Mouse (Mus musculus) CD8-positive naive resting alpha-beta T cell, adult 2 months (primary cell): ENCODE results near the gene Tnfaip1.
"Not testable (repeated sequence)": the region's sequence is repeated elsewhere in the genome, so short reads cannot be mapped to it uniquely, and the experiment has no call there.

Source experiments
- DNase-seq, 2 experiments: peaks; one replicate each; pipeline ENCODE4 v3.0.0; 2022; ENCODE audit warnings: low read depth in 2 of 2, low spot score in 2 of 2

The Tnfaip1 gene

DNA sequence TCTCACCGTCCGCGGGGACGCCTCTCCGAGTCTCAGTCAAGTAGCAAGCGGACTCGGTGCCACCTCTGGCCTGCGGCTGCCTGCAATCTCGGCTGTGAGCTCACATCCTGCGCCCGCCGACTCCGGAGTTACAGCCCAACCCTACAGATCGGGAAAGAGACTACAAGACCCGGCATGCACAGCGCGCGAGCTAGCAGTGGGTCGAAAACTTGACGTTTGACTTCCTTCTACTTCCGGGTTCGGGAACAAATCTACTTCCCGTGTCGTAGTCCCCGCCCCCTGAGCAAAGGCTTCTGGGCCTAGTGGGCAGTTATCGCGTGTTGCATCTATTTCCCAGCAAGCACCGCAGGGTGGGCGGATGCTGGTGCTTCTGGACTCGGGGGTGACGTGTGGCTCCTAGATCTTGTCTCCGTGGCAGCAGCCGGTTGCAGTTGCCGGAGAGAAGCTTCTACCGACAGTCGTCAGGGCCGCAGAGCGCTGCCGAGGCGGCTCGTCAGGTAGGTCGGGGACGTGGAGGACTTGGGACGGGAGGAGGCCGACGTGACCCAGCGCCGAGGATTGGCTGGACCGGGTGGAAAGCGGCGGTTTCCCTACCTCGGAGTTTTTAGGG is at the start of gene Tnfaip1, which contains the start of gene Ift20:
Gene Tnfaip1, minus strand, starts transcription at position 253 of the 610 bp plus-strand sequence.
Gene Ift20, plus strand, starts transcription at position 282 of the 610 bp plus-strand sequence.
- DNase-seq = peak; percentile 96 to 97

DNA sequence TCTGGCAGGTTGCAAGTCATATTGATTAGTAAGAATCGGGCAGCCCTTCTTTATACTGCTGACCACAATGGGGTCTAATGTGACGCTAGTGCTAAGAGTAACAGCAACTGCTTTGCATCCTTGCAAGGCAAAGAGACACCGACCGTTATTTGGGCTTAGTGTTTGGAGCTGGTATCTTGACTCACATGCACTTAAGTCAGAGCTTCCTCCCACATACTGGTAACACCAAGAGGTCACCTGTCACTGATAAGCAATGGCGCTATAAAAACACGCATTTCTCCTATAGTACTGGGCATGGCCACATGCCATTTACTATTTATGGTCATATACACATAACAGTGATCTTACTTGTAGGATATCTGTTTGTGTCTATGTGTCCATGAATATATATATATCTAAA is 46.7 kb upstream of the Tnfaip1 start:
- DNase-seq = no peak

DNA sequence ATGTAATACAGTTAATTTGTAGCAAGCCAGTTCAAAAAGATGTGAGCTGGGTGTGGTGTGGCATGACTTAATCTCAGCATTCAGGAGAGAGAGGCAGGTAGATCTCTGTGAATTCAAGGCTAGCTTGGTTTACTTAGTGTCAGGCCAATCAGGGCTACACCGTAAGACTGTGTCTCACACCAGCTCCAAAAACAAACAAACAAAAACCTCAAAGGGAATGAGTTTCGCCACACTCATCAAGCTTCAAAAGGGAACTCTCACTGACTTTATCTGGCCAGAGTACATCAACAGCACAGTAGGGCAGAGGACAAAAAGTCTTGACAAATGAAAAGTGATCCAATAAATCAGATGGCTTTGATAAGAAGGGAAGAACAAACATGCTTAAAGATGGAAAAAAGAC is 38.8 kb upstream of the Tnfaip1 start:
- DNase-seq = no peak

DNA sequence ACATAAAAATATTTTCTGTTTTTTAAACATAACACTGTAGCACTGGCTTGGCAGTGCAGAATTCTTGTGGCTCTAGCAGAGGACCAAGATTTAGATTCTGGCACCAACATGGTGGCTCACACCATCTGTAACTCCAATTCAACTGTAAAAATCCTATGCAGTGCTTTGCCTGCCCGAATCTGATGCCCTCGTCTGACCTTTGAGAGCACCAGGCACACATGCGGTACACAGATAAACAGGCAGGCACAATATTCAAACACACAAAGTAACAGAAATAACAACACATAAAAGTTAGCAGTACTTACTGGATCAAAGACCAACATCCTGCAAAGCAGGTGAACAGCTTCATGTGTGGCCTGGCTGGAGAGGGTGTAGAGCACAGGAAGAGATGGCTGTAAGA is 38.4 kb upstream of the Tnfaip1 start:
- DNase-seq = no peak

DNA sequence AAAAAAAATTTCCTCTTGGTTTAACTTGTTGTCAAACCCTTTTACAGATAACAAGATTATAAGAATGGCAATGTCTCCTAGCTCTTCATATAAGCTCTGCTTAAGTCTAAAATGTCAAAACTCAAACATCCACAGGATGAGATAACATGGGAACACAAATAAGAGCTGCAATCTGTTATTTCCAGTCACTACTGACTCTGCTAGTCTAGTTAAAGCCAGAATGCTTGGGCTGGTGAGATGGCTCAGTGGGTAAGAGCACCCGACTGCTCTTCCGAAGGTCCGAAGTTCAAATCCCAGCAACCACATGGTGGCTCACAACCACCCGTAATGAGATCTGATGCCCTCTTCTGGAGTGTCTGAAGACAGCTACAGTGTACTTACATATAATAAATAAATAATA is 37.9 kb upstream of the Tnfaip1 start:
- DNase-seq = not testable (repeated sequence)

DNA sequence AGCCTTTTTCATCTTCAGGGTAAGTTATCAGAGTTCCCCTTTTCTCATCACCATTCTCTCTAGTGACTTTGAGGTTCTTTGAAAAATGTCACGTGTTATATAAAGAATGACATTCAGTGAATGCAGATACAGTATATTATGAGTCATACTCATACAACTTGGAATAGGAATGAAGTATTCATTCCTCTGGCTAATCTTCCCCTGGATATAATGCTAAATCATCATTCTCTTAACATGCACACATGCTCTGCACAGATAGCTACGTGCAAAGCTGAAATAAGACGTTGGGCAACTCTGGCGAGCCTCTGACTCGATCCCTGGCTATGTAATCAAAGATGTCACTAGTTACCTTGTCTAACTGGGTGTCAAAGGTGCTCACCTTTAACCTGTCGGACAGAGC is 35.7 kb upstream of the Tnfaip1 start:
- DNase-seq = no peak

DNA sequence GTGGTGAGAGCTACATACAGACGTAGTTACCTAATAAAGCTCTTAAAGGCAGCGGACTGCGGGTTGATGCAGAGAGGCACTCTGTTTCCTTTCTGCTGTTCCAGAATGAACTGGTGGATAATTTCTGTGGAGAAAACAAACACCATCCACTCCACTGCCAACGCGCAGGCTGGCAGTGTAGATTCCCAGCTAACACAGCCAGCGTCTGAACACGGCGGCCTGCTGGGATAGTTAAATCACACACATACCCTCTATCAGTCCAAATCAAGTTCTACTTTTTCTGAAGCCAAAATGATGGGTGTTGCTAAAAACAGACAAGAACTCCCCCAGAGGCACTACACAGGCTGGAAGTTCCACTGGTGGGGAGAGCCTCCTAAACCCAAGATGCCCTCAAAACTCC is 35.3 kb upstream of the Tnfaip1 start:
- no peak for DNase-seq

DNA sequence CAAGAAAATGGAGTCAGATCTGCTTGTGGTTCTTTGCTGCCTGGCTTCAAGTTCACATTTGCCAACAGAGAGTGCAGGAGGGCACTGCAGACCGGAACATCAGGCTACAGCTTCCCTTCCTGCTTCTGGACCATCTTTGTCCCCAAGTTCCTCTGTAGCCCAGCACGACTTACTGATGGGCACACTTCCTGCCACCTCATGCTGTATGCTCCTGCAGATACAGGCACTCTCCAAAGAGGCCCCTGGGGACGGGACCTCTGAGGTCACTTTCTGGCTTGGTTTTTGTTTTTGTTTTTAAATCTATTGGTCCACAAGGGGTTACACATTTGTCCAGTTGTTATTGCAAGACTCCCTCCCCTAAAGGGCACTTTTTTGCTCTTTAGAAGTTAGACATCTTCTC is 33.7 kb upstream of the Tnfaip1 start:
- no peak for DNase-seq

DNA sequence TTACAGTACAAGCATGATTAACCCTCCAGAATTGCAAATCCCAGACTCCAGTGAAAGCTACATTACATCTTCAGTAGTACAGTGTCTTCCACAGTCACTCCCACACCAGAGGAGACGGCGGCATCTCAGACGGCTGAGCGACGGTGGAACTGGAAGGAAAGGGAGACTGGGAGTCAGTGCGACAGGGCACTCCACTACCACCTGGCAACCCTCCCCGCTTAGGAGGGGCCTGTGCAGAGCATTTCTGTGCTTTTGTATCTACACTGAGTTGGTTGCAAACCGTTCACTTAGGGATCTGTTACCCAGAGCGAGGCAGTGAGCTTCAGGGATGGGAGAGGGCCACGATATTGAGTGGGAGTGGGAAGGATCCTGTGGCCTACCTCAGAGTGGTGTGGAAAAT is 32.7 kb upstream of the Tnfaip1 start:
- DNase-seq = no peak

DNA sequence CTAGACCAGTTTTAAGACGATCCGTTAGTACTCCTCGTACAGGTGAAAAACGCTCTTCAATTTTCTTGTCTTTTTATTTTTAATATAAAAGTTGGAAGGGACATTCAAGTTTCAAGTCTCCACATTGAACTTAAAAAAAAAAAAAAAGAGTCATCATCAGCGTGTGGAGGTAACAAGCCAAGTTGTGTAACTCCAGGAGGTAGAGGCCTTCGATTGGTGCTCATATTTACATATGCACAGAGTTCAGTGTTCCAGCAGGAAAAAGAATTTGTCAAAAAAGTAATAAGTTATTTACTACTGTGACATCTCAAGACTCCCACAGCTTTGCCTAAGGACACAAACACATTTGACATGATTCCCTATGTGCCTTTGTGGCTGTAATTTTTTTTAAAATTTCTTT is 31.5 kb upstream of the Tnfaip1 start:
- no peak for DNase-seq

DNA sequence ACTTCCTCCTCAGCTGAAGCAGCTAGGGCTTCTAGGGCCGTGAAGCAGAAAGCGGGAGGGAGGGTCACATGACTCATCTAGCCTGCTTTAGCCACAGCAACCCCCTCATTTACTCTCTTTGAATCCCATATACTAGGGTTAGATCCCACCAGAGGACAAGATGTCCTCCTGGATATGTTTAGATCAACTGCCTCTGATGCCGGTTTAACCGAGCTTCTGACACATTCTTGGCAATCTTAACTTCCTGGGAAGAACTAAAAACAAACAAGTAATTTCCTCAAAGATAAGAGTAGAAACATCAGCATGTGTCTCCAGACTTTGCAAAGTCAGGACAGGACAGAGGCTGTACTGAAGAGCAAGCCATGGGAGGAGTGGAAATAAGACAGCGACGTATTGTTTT is 30.6 kb upstream of the Tnfaip1 start:
- DNase-seq = no peak

DNA sequence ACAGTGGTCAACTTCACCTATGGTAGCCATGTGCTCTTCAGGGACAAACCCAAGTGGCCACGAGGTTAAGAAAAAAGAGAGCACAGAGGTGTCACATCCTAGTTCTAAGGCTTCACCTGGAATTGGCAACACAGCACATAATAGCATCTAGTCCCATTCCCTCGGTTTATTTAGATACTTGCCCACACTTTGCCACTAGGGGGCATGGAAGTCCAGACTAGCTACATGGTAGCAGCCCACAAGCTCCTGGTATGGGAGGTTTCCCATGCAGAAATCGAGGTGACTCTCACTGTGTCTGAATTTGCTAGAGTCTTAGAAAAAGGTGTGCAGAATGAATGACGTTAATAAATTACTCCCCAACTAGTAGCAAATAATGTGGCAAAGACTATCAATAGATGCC is 24.3 kb upstream of the Tnfaip1 start:
- peak; percentile 52 to 69 for DNase-seq

DNA sequence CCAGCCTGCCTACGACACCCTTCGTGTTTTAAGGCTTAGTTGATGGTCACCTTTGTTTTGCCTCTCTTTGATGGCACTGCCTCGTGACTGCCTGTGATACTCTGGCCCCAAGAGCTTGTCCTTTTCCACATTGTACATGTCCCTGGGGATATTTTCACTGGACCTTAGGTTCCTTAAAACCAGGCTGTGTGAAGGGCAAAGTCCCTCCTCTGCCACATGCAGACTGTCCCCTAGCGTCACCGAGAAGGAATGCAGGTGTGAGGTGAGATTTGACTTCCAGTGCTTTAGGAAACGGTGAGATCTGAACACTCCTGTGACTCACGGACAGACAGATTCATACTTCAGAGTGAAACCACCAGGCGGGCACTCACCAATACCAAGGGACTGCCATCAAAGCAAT is 21.1 kb upstream of the Tnfaip1 start:
- DNase-seq = no peak

DNA sequence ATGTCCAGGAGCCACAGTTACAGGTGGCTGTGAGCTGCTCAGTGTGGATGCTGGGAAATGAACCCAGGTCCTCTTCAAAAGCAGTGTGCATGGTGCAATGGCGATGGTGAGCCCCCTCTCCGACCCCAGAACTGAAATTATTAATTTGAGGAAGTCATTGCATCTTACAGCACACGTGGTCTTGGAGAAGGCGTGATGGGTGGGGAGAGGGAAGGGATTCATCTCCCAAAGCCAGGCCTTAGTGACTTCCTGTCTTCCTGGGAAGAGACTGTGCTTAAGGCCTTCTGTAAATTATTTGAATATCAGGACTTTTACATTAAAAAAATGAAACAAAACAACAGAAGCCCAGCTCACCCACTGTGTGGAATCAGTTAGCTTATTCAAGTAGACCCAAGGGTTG is 19.9 kb upstream of the Tnfaip1 start:
- no peak for DNase-seq

DNA sequence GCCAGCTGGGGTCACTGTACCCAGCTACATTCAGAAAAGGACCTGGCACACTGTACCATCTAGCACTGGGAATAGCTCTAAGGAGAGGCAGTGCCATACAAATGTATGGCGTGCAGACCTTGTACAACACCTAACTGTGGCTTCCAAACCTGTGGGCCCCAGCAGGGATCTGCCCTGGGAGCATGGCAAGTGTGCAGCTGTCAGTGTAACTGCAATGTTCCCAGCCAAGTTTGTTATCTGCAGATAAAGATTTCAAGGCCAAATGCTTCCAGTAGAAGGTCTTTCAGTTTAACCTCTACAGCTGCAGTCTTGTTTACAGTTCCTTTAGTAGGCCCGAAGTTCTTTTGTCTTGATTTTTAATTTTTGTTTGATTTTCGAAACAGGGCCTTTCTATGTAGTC is 19.5 kb upstream of the Tnfaip1 start:
- no peak for DNase-seq

DNA sequence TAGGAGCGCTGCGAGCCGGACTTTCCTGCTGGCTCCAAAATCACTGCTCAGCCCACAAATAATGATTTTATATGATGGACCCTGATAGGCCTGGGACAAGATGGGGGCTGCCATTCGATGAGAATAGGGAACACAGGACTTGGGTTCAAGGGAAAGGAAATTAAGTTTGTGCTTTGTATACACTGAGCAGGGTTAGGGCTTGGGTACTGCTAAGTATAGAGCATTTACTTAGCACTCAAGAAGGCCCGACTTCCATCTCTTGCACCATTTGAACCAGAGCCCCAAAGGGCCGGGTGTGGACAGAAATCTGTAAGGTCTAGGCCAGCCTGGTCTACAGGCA is 14.9 kb upstream of the Tnfaip1 start:
- DNase-seq = no peak

DNA sequence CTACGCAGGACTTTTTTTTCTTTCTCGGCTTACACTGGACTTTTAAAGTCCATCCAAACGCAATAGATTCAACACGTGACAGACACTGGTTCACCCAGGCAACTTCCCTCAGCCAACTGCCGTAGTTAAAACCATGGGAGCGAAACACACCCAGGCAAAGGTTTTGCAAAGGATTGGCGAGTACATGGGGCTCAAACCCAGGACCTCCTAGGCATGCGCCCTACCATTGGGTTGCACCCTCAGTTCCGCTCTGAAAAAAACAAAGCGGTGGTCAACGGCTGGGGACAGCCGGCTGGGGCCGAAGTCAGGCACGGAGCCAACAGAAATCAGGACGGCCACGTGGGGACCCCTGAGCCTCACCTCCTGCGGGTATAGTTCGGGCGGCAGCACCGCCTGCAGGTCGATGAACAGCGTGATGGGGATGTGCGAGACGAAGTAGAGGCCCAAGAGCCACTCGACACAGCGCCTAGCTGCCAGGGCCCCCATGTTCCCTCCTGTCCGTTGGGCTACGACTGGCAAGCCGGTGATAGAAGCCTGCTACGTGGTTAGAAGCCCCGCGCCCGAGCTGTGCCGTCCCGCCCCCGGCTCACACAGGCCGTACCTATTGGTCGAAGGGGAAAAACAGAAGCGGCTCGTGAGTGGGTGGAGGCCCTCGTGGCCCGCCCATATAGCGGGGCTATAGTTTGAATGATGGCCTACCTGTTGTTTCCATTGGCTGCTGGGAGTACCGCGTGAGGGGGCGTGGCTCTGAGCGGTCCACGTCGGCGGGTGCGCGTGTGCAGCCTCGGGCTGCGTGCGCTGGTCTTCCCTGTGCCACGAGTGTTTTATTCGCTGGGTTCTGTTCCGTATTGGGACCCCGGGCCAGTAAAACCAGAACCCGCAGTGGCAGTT is 14.3 kb upstream of the Tnfaip1 start, which contains the start of gene Tmem97:
Gene Tmem97, minus strand, starts transcription at position 610 of the 891 bp plus-strand sequence.
- peak; percentile 87 to 92 for DNase-seq

DNA sequence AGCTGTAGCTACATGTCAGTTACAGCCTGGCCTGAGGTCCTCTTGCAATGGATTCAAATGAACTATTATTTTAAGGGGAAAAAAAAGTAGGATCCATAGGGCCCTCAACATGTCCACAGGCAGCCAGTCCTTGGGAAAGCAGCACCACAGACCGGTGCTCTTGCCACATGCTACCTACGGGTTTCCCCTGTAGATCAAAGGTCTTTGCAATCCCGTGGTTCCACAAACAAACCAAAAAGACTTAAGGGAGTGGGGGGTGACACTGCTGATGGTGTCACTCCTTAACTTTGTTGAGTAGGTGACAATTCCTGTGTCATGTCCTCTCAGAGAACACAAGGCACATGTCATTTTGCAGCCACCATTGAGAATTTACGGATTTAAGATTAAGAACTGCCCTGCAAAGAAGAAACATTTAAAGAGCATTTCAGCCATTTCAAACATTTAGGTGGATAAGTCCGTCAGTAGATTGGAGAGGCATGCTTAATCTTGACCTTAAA is 13.4 kb upstream of the Tnfaip1 start:
- DNase-seq = no peak

DNA sequence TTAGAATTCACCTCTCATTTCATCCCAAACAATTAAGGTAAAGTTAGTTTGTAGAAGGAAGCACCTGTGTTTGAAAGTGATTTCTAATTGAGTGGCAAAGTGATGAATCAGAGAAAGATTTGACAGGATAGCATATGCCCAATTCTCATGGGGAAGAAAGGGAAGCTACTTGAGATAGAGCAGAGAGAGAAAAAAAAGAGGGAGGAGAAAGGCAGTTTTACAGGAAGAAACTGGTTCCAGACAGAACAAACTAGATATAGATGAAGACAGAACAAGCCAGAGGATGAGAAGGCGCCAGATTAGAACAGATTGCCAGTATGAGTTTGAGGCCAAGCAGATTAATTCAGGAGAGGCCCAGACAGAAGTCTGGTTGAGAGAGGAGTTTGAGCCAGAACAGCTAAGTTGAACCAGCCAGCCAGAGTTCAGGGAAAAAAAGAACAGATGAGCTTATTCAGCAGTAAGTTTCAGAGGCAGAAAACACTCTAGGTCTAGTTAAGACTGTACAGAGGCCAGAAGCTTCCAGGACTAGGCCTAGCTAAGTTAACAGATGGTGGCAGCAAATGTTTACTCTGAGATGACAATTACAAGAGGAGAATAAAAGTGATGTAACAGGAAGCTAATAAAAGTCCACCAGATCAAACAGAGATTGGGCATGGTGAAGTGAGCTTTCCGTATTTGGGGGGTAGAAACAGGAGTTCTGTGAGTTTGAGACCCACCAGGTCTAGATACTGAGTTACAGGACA is 11.8 kb upstream of the Tnfaip1 start:
- no peak for DNase-seq

DNA sequence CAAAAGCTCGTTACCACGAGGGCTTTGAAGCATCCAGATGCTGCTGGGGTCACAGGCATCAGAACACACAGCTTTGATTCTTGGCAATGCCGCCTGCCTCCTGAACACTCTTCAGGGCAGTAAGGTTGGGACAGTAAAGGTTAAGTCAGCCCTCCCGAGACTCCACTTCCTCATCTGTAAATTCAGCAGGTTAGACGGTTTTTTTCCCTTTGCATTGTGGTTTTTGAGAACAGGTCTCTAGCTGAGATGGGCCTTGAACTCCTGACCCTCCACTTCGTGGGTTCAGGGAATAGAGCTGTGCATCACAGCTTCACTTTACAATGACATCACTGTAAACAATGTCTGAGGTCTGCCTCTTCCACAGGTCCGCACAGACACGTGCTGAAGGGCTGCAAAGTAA is 9.0 kb upstream of the Tnfaip1 start:
- DNase-seq = no peak

DNA sequence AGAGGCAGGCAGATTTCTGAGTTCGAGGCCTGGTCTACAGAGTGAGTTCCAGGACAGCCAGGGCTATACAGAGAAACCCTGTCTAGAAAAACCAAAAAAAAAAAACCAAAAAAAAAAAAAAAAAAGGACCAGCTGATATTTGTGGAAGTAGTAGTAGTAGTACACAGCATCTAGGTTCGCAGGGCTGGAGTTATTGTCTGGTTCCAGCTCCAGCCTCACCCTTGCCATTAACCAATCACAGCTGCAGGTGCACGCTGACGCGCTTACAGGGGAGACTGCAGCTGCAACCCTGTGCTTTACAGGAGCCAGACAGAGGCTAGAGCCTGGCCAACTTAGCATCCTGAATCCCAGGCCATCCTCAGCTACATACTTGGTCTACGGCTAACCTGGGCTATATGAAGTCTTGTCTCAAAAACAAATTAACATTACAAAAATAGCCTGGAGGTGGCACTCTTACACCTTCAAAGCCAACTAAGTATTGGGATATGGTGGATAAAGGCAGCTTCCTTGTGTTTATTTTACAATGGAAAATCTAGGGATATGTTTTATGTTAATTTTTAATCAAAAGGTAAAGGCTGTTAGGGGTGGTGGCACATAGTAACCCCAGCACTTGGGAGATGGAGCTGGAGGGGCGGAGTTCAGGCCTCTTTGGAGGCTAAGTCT is 8.4 kb upstream of the Tnfaip1 start:
- no peak for DNase-seq
